Mouse (Mus musculus) G1E (cell line): ENCODE measurements at regions not wholly inside any gene's neighbourhood (a gene's known extent, or its start where the extent isn't known, plus 50 kb on each side); places are given as distances from the start of the nearest gene placed in this dataset.

ENCODE experiments used
- ATAC-seq: 2 replicates; pipeline ENCODE4 v1.8.0; 2016; ENCODE audit warnings: mild to moderate bottlenecking; ENCODE audit not compliant: insufficient number of reproducible peaks, poor library complexity, low FRiP score, severe bottlenecking; ENCODE audit errors: extremely low read depth
- DNase-seq: peaks from one replicate; pipeline ENCODE4 v3.0.0; 2012; ENCODE audit warnings: low spot score
- H3K27me3 ChIP-seq: 2 replicates; pipeline ENCODE4 v1.6.1; 2012; ENCODE audit warnings: mild to moderate bottlenecking, low read length, inconsistent platforms; ENCODE audit not compliant: insufficient read depth
- H3K36me3 ChIP-seq: replicated peaks from 2 replicates; pipeline ENCODE3; 2012; ENCODE audit warnings: mild to moderate bottlenecking, inconsistent platforms
- H3K4me1 ChIP-seq: 2 replicates; pipeline ENCODE4 v1.6.1; 2012; ENCODE audit warnings: low read depth, low read length, inconsistent platforms, mixed read lengths; ENCODE audit not compliant: insufficient read depth
- H3K4me3 ChIP-seq: 2 replicates; pipeline ENCODE4 v1.5.1; 2012; ENCODE audit warnings: low read depth, mild to moderate bottlenecking, inconsistent platforms, low read length, moderate library complexity, mixed read lengths
- H3K9me3 ChIP-seq: replicated peaks from 2 replicates; pipeline ENCODE4 v1.6.1; 2012; ENCODE audit warnings: inconsistent platforms
- CTCF ChIP-seq: IDR thresholded peaks from 2 replicates; pipeline ENCODE4 v1.5.1; 2012; ENCODE audit warnings: low read depth, low read length, inconsistent platforms, mixed read lengths
- GATA1 ChIP-seq: IDR thresholded peaks from 2 replicates; pipeline ENCODE4 v1.6.1; 2012; ENCODE audit warnings: borderline replicate concordance, low read length, inconsistent platforms, mixed read lengths
- GATA2 ChIP-seq: IDR thresholded peaks from 2 replicates; pipeline ENCODE4 v1.6.1; 2012; ENCODE audit warnings: low read depth, low read length, inconsistent platforms, borderline replicate concordance
- POLR2AphosphoS5 ChIP-seq: IDR thresholded peaks from 2 replicates; pipeline ENCODE4 v1.6.1; 2012; ENCODE audit warnings: low read depth, low read length, inconsistent platforms; ENCODE audit not compliant: insufficient replicate concordance
- TAL1 ChIP-seq: conservative IDR thresholded peaks from 2 replicates; pipeline ENCODE4 v1.6.1; 2012; ENCODE audit warnings: low read depth, low read length, inconsistent platforms, mixed read lengths

DNA sequence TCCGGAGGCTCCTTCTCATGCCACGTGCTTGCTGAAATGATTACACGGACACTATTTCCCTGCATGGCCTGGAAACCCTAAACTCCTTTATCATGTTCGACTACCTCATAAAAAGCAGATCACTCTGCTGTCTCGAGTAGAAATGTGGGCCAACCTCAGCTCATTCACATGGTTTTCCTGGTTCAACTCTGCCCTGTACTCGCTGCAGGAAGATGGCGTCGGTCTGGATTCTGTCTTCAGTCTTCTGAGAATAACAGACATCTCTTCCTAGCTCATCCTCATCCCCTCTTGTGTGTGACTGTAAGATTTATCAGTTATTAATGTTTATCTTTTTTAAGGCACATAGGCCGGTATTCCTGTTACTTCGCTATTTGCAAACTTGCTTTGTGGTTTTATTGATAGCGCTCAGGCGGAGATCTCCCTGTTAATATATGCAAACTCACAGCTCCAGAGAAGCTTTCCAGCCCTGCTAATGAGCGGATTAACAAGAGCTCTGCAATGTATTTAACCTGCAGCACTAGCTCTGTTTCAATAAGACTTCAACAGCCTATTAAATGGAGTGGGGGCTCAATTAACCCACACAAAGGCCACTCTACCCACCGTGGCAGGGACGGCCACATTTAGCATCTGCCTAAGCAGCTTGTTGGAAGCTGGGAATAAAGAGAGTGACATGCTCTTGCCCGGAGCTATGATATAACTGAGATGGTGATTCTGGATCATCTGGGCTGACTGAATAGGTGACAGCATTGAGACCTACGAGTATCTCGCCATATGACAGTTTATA, 159.5 kb upstream of the Eomes start:
- Histone ChIP-seq H3K4me3 (no peak overlapping the region), H3K36me3 (no peaks in the 10 kb centered on the region), H3K27me3 (no peaks in the 10 kb centered on the region), H3K9me3 (peaks cover 57% of the 10 kb centered on the region), H3K4me1 (no peaks in the 10 kb centered on the region)
- TF ChIP-seq GATA2 (no peak), GATA1 (no peak)
- ATAC-seq (no peak), DNase-seq (no peak)

DNA sequence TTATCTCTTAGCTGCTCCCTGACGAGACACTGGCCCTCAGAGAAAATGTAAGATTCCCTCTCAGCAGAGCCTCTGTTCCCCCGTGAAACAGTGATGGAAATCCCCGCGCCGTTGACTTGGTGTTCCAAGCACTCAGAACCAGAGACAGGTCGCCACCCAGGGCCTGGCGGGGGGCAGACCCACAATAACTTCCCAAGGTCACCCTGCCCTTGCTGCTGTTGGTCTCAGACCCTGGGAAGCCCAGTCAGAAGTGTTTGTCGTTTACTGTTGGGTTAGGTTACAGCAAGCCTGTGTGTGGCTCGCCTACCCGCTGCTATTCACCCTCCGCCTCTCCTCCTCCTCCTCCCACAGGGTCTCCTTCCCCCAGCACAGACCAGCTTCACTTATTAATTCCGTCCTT, 154.2 kb upstream of the Eomes start:
- ATAC-seq (no peak), DNase-seq (no peak)
- no peak overlapping the region for H3K4me3 ChIP-seq
- TF ChIP-seq CTCF (no peak), GATA2 (no peak), TAL1 (no peak), GATA1 (no peak), POLR2AphosphoS5 (no peak)
- no peaks in the 10 kb centered on the region for H3K36me3 ChIP-seq
- H3K4me1 ChIP-seq, result no peaks in the 10 kb centered on the region
- H3K27me3 ChIP-seq, result no peaks in the 10 kb centered on the region
- H3K9me3 ChIP-seq, result peaks cover 61% of the 10 kb centered on the region

DNA sequence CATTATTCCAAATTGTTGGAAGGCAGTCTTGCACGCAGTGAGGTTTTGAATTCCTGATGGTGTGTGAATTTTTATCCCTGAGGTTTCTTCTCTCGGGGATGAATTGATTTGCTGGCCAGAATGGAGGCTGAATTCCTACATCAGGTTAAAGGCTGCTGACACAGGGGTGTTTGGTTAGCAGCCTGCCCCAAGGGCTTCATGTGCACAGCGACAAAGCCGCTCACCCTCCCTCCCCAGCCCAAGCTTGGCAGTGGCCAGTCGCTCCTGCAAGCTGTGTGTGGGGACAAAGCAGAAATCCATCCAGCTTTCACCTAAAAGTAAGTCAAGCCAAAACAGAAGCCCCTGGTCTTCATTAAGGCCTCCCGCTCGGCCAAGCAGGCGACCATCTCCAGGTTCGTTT, 151.4 kb upstream of the Eomes start:
- Histone ChIP-seq H3K27me3 (no peaks in the 10 kb centered on the region), H3K36me3 (no peaks in the 10 kb centered on the region), H3K9me3 (peaks cover 64% of the 10 kb centered on the region), H3K4me1 (no peaks in the 10 kb centered on the region), H3K4me3 (no peak overlapping the region)
- no peak for TF ChIP-seq CTCF
- TF ChIP-seq GATA1, result no peak
- no peak for TF ChIP-seq POLR2AphosphoS5
- no peak for TF ChIP-seq GATA2
- TF ChIP-seq TAL1, result no peak
- ATAC-seq (no peak), DNase-seq (no peak)

DNA sequence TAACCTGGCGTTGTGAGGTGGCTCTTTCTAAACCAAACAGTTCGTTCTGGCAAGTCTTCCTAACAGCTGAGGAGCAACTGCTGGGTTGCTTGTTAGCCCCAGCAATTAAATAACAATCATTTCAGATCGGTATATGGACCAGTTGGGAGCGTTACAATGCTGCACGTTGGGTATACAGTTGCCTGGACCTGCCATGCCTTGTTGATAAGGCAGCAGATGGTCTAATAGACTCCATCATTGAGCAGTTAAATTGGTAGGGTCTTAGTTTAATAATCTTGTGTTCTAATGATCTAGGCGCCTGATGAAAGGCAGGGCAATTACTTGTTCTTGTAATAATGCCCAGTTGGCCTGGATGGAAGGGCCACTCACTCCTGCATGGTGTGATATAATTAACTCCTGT, 150.1 kb upstream of the Eomes start:
- H3K36me3 ChIP-seq, result no peaks in the 10 kb centered on the region
- no peak for ATAC-seq
- TF ChIP-seq CTCF (no peak), POLR2AphosphoS5 (no peak), TAL1 (no peak), GATA1 (no peak), GATA2 (no peak)
- no peaks in the 10 kb centered on the region for H3K4me1 ChIP-seq
- DNase-seq, result no peak
- H3K9me3 ChIP-seq, result peaks cover 61% of the 10 kb centered on the region
- H3K27me3 ChIP-seq, result no peaks in the 10 kb centered on the region
- no peak overlapping the region for H3K4me3 ChIP-seq

DNA sequence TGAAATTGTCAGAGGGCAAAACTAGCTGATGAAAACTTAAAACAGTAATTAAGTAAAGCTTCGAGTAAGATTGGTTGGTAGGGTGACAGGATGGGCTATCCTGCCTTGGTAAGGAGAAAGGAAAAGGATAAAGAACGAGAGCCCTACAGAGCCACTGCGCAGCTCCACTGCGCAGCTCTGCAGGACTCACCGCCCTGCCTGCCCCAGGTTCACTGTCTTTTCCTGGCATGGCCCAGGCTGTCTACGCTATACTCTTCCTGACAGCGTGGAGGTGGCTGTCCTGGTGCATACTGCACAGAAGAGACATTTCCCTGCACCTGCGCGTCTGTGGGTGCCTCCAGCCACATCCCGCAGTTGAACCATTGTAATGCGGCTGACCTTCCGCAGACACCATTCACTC, 136.6 kb upstream of the Eomes start:
- H3K9me3 ChIP-seq, result peaks cover 72% of the 10 kb centered on the region

DNA sequence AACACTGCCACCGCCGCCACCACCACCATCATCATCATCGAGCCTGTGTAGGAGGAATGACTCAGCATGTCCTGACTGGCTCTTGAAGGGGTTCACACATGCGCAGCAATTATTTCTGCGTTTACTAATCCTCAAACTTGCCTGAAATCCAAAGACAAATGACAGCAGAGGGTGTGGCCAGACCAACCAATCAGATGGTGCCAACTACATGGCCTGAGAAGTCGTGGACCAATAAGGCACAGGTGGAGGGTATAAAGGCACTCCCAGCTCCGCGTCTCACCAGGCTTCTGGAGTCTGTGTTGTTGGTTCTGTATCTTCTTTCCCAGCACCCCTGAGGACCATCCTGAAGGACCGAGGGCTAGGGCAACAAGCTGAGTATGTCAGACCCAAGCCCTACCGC, 123.1 kb upstream of the Eomes start:
- Histone ChIP-seq H3K4me1 (no peaks in the 10 kb centered on the region), H3K9me3 (peaks cover 55% of the 10 kb centered on the region), H3K27me3 (no peaks in the 10 kb centered on the region), H3K36me3 (no peaks in the 10 kb centered on the region), H3K4me3 (no peak overlapping the region)
- no peak for DNase-seq
- ATAC-seq, result no peak
- TF ChIP-seq CTCF (no peak), GATA2 (no peak), POLR2AphosphoS5 (no peak), GATA1 (no peak)

More for the DNA sequence above, 136.6 kb upstream of the Eomes start:
- no peak overlapping the region for H3K4me3 ChIP-seq
- DNase-seq, result no peak
- no peaks in the 10 kb centered on the region for H3K36me3 ChIP-seq
- no peak for TF ChIP-seq POLR2AphosphoS5
- no peak for TF ChIP-seq GATA1
- no peak for TF ChIP-seq CTCF
- TF ChIP-seq GATA2, result no peak
- ATAC-seq, result no peak
- no peaks in the 10 kb centered on the region for H3K27me3 ChIP-seq
- H3K4me1 ChIP-seq, result no peaks in the 10 kb centered on the region

DNA sequence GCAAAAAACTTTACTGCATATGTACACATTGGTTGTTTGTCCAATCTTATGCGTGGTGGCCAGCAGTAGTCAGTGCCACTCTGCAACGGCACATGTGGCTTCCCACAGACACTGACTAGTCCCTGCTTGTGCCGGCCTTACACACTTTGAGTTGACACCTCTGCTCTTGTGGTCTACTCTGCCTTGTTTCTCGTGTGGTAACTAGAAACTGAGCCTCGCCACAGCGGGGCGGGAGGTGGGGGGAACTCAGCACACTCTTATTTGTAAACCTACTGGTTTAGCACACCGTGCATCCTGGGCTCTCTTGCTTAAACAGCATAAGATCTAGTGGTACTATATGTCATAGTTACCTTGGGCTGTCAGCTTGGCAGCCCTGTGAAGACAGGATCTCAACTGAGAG, 120.6 kb upstream of the Eomes start:
- H3K9me3 ChIP-seq, result peaks cover 44% of the 10 kb centered on the region
- ATAC-seq (no peak), DNase-seq (no peak)
- no peak overlapping the region for H3K4me3 ChIP-seq
- no peaks in the 10 kb centered on the region for H3K4me1 ChIP-seq
- H3K36me3 ChIP-seq, result no peaks in the 10 kb centered on the region
- TF ChIP-seq GATA1 (no peak), CTCF (no peak), TAL1 (no peak), GATA2 (no peak), POLR2AphosphoS5 (no peak)
- H3K27me3 ChIP-seq, result no peaks in the 10 kb centered on the region
